Mouse (Mus musculus) liver, embryonic 12.5 days (tissue): Measurements from ENCODE around the gene Fam71e1. TPM values are rescaled to one million over a fixed set of nuclear protein-coding genes. Genes with fewer than 3 reads are reported as not detected.
A peak's percentile ranks its signal among the peaks of the same experiment; 100 is the strongest.

Source experiments
- ATAC-seq: fragments of 200-750 bp; cut with Nextera tagmentation; 2 replicates; pipeline ENCODE4 v1.8.0; 2017; ENCODE audit warnings: moderate number of reproducible peaks, mild to moderate bottlenecking, moderate library complexity
- H3K27ac ChIP-seq: fragments of 300-500 bp; sonication (generic); 2 replicates; pipeline ENCODE4 v1.5.1; 2016; ENCODE audit warnings: mild to moderate bottlenecking
- H3K27me3 ChIP-seq: fragments of 300-500 bp; sonication (generic); replicated peaks from 2 replicates; pipeline ENCODE4 v1.6.1; 2016; ENCODE audit warnings: mild to moderate bottlenecking, moderate library complexity
- H3K36me3 ChIP-seq: fragments of 300-500 bp; sonication (generic); 2 replicates; pipeline ENCODE4 v1.6.1; 2016; ENCODE audit warnings: mild to moderate bottlenecking, moderate library complexity
- H3K4me1 ChIP-seq: fragments of 300-500 bp; sonication (generic); 2 replicates; pipeline ENCODE4 v1.6.1; 2016
- H3K4me2 ChIP-seq: fragments of 300-500 bp; sonication (generic); 2 replicates; pipeline ENCODE4 v1.6.1; 2016; ENCODE audit warnings: mild to moderate bottlenecking, moderate library complexity
- H3K4me3 ChIP-seq: fragments of 300-500 bp; sonication (generic); 2 replicates; pipeline ENCODE4 v1.5.1; 2016; ENCODE audit warnings: mild to moderate bottlenecking, moderate library complexity
- H3K9ac ChIP-seq: fragments of 300-500 bp; sonication (generic); 2 replicates; pipeline ENCODE4 v1.6.1; 2016; ENCODE audit warnings: mild to moderate bottlenecking, moderate library complexity
- H3K9me3 ChIP-seq: fragments of 300-500 bp; sonication (generic); replicated peaks from 2 replicates; pipeline ENCODE4 v1.6.1; 2016; ENCODE audit warnings: mild to moderate bottlenecking, moderate library complexity
- WGBS: fragments of 180-500 bp; shearing (Covaris S2); methylation state at CpG from one replicate; pipeline ENCODE4 v1.1.7; 2016; ENCODE audit not compliant: insufficient replicate concordance; 5-methylcytosine and 5-hydroxymethylcytosine counted together
- polyA plus RNA-seq: library from polyadenylated mRNA; unstranded; fragments of >200 nt; fragmentation: Nextera tagmentation; extraction: Ambion mirVana; gene quantifications from 2 replicates; pipeline ENCODE4 v1.2.1, GENCODE M21; 2016

The Fam71e1 gene
- polyA plus RNA-seq, 1 experiment from 2014 or later: 3.3 TPM

- Histone ChIP-seq H3K4me2 (peak overlapping the region; percentile 9), H3K4me1 (0 out of 2 replicates have a peak, but pooled peaks cover 3% of the 10 kb centered on the region), H3K36me3 (no peaks in the 10 kb centered on the region), H3K4me3 (no peak overlapping the region), H3K27me3 (peaks cover 82% of the 10 kb centered on the region), H3K27ac (no peak overlapping the region), H3K9ac (no peak overlapping the region), H3K9me3 (no peaks in the 10 kb centered on the region)
- ATAC-seq: no peak
- 4% methylated on average over 20 of the region's 20 CpGs for WGBS
Observed at GRCm38 (mm10) chr7:44521710-44522109, 25.3 kb downstream of the Fam71e1 start.

DNA sequence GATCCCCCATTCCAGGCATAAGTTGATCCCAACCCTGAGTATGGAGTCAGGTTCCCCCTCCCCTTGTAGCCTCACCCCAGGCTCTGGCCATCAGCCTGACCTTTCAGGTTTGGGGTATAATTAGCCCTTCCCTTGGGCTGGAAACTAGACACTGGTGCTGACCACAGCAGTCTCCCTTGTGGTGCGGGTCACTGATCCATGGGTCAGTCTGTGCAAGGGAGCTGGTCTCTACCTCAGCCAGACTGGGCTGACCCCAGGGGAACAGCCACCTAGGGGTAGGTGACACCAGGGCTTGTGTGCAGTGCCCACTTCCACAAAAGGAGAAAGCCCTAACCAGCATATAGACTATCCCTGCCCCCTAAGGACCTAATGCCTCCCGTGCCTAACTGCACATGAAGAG, 26.7 kb downstream of the Fam71e1 start:
- H3K9ac ChIP-seq: no peak overlapping the region
- H3K4me3 ChIP-seq: no peak overlapping the region
- H3K36me3 ChIP-seq: no peaks in the 10 kb centered on the region
- no peak for ATAC-seq
- H3K27me3 ChIP-seq: peaks cover 79% of the 10 kb centered on the region
- 47% methylated on average over 2 of the region's 2 CpGs for WGBS
- no peak overlapping the region for H3K4me2 ChIP-seq
- no peaks in the 10 kb centered on the region for H3K9me3 ChIP-seq
- no peak overlapping the region for H3K27ac ChIP-seq
- H3K4me1 ChIP-seq: peaks cover 10% of the 10 kb centered on the region

- Histone ChIP-seq H3K27ac (no peak within 1 kb of the TSS), H3K4me3 (no peak within 1 kb of the TSS), H3K4me2 (no peak within 1 kb of the TSS), H3K36me3 (no peaks in the 10 kb centered on the region), H3K27me3 (peaks cover 89% of the 10 kb centered on the region), H3K9ac (no peak within 1 kb of the TSS), H3K9me3 (no peaks in the 10 kb centered on the region), H3K4me1 (peaks cover 13% of the 10 kb centered on the region)
- WGBS: 24% methylated on average over 12 of the region's 12 CpGs
- no peak for ATAC-seq
Observed at GRCm38 (mm10) chr7:44524502-44524901, 28.1 kb downstream of the Fam71e1 start, which contains the start of gene Mybpc2. Gene Mybpc2, minus strand, starts transcription at chr7:44524656.

DNA sequence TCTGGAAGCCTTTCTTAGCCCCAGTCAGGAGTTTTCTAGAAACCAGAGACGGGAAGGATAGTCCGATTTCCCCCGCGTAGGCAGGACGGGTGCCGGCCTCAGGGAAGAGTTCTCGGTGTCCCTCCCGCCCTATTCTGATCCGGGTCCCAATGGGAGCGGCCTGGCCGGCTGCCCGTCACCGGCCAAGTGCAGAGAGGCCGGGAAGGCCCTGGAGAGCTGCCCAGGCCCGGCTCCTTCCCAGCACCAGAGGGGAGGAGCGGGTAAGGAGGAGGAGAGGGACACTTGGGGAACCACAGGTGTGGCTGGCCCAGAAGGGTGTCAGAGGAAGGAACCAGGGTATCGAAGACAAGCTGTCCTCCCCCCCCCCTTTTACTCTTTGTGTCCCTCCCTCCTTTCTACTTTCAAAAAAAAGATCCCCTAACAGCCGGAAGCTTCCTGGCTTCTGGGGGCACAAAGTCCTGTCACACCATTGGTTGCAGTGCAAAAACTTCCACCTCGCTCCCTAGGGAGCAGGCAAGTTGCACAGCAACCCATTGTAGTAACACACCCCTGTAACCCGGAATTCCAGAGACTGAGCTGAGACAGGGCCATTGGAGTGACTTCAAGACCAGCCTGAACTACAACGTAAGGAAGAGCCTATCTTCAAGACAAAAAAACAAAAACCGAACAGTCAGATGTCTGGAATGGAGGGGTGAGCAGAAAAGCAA, 28.9 kb downstream of the Fam71e1 start:
- no peak for ATAC-seq
- 21% methylated on average over 22 of the region's 22 CpGs for WGBS
- Histone ChIP-seq H3K9ac (no peak overlapping the region), H3K4me3 (no peak overlapping the region), H3K36me3 (no peaks in the 10 kb centered on the region), H3K4me2 (no peak overlapping the region), H3K27ac (no peak overlapping the region), H3K4me1 (peaks cover 13% of the 10 kb centered on the region), H3K9me3 (no peaks in the 10 kb centered on the region), H3K27me3 (peaks cover 86% of the 10 kb centered on the region)

DNA sequence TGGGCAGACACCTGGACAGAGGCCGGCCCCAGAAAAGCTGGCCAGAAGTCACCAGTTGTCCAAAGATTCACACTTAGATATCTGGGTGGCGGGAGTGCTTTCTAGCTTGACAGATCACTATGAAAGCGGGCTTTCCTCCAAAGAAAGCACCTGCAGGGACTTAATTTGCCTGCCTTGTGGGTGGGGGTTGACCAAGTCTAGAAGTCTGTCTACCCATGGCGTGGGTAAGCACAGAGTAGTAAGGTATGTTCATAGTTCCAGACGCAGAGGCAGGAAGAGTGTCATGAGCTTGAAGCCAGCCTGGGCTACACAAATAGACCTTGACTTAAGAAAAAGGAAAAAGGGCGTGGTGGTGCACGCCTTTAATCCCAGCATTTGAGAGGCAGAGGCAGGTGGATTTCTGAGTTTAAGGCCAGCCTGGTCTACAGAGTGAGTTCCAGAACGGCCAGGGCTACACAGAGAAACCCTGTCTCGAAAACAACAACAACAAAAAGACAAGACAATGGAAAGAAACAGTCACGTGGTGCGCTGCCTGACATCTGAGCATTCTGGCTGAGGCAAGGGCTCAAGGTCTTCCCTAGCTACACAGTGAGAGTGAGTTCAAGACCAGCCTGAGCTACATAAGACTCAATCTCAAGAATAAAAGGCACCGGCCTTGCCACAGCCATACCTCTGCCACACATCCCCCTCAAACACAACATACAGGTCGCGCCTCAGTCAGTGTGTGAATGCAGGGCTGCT, 30.2 kb downstream of the Fam71e1 start:
- no peak overlapping the region for H3K27ac ChIP-seq
- H3K27me3 ChIP-seq: peaks cover 75% of the 10 kb centered on the region
- ATAC-seq: no peak
- no peaks in the 10 kb centered on the region for H3K36me3 ChIP-seq
- H3K4me2 ChIP-seq: no peak overlapping the region
- no peaks in the 10 kb centered on the region for H3K9me3 ChIP-seq
- H3K4me1 ChIP-seq: peaks cover 12% of the 10 kb centered on the region
- WGBS: 73% methylated on average over 14 of the region's 14 CpGs
- H3K9ac ChIP-seq: no peak overlapping the region
- no peak overlapping the region for H3K4me3 ChIP-seq

DNA sequence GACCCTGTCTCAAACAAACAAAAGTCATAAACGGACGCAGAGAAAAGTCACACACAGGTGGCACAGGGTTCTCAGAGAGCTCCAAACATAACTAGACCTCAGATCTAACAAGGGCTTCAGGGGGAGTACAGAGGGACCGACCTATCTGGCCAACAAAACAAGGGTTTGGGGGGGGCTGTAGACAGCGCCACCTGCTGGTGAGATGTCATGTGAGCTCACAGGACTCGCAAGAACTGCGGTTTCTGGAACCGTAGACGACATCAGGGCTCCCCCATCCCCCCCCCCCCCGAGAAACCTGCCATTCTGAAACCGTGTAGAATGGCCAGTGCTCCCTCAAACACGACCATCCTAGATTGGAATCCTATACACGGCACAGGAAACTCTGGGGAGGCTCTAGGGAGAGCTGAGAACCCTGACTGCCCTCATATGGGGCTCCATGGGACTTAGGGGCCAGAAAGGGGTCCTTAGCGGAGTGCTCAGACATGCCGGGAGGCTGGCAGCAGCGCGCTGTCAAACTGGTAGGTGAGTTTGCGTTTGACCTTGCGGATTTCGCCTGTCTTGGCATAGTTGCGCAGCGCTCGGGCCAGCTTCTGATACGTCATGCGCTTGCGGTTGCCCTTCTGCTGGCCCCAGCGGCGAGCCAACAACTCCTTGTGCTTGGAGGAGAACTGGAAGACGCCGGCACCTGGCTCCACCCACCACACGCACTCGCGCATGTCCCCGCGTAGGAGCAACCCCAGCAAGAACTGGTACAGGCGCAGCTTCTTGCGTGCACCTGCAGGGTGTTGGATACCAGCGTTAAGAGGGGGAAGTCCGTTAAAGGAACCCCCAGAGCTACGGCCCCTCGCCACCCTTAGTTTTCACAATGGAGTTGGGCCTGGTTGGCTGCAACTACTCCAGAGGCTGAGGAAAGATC, 31.4 kb downstream of the Fam71e1 start:
- H3K4me3 ChIP-seq: peak overlapping the region; percentile 56
- peak overlapping the region; percentile 58 for H3K9ac ChIP-seq
- peak overlapping the region; percentile 86 for H3K4me2 ChIP-seq
- no peaks in the 10 kb centered on the region for H3K9me3 ChIP-seq
- WGBS: 5% methylated on average over 40 of the region's 40 CpGs
- H3K27me3 ChIP-seq: peaks cover 63% of the 10 kb centered on the region
- peak; percentile 63; the same call in 1 of the 2 replicates for ATAC-seq
- H3K4me1 ChIP-seq: peaks cover 20% of the 10 kb centered on the region
- no peak overlapping the region for H3K27ac ChIP-seq
- H3K36me3 ChIP-seq: peaks cover 9% of the 10 kb centered on the region

DNA sequence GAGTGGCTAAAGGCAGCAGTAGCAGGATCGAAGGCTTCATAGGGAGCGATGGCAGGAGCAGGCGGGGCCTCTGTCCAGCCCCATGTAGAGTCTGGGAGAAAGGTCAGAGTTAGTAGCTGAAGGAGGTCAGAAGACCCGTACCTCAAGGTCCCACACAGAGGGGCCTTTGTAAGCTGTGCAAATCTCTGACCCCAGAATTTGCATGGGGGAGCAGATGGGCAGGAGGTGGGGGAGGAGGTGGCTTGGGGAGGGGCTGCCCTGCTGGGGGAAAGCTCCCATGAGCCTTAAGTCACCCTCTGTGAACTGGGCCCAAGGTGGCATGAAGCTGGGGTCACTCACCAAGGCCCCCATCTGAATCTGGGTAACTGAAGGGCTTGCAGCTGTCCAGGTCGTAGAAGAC, 33.1 kb downstream of the Fam71e1 start:
- Histone ChIP-seq H3K27ac (no peak overlapping the region), H3K4me1 (peaks cover 26% of the 10 kb centered on the region), H3K4me3 (no peak overlapping the region), H3K9me3 (no peaks in the 10 kb centered on the region), H3K9ac (no peak overlapping the region), H3K36me3 (peaks cover 26% of the 10 kb centered on the region), H3K4me2 (no peak overlapping the region), H3K27me3 (peaks cover 45% of the 10 kb centered on the region)
- no peak for ATAC-seq
- WGBS: 64% methylated on average over 5 of the region's 5 CpGs

DNA sequence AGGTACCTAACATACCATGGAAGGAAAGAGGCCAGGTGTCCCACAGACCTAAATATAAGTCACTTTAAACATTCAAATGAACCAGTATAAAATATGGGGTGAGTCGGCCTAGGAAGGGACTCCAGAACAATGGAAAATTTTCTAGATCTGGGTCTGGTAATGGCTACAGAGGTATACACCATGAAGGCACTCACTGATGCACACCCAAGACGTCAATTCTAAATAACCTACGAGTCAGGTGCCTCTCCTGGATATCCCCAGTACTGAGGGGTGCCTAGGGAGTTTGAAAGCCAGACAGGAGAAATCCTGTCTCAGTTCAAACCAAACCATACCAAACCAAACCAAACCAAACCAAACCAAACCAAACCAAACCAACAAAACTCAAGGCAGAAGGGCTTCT, 34.1 kb downstream of the Fam71e1 start:
- ATAC-seq: no peak
- Histone ChIP-seq H3K36me3 (peaks cover 36% of the 10 kb centered on the region), H3K9me3 (no peaks in the 10 kb centered on the region), H3K27me3 (peaks cover 35% of the 10 kb centered on the region), H3K4me3 (no peak overlapping the region), H3K4me1 (peaks cover 26% of the 10 kb centered on the region), H3K4me2 (no peak overlapping the region), H3K9ac (no peak overlapping the region), H3K27ac (no peak overlapping the region)
- 66% methylated on average over 3 of the region's 3 CpGs for WGBS

DNA sequence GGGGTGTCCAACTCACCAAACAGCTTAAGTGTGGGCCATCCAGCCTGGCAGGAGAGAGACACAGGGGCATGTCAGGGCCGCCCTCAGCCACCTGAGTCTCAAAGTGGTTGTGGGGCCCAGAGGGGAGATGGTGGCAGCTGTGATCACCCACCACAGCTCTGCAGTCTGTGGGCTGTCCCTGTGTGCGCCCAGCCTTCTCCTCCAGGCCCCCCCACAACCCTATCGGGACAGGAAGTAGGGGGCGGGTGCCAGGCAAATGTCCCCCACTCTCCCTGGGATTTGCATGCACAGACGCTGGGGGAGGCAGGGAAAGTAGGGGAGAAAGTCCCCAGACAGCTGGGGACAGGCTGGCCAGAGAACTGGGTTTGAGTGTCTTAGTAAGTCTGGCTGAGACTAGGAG, 34.8 kb downstream of the Fam71e1 start:
- no peak overlapping the region for H3K4me2 ChIP-seq
- no peak for ATAC-seq
- H3K27me3 ChIP-seq: peaks cover 28% of the 10 kb centered on the region
- no peaks in the 10 kb centered on the region for H3K9me3 ChIP-seq
- H3K9ac ChIP-seq: no peak overlapping the region
- no peak overlapping the region for H3K4me3 ChIP-seq
- no peak overlapping the region; the same call in 1 of the 2 replicates for H3K27ac ChIP-seq
- 30% methylated on average over 5 of the region's 5 CpGs for WGBS
- peaks cover 43% of the 10 kb centered on the region for H3K36me3 ChIP-seq
- peaks cover 26% of the 10 kb centered on the region for H3K4me1 ChIP-seq

DNA sequence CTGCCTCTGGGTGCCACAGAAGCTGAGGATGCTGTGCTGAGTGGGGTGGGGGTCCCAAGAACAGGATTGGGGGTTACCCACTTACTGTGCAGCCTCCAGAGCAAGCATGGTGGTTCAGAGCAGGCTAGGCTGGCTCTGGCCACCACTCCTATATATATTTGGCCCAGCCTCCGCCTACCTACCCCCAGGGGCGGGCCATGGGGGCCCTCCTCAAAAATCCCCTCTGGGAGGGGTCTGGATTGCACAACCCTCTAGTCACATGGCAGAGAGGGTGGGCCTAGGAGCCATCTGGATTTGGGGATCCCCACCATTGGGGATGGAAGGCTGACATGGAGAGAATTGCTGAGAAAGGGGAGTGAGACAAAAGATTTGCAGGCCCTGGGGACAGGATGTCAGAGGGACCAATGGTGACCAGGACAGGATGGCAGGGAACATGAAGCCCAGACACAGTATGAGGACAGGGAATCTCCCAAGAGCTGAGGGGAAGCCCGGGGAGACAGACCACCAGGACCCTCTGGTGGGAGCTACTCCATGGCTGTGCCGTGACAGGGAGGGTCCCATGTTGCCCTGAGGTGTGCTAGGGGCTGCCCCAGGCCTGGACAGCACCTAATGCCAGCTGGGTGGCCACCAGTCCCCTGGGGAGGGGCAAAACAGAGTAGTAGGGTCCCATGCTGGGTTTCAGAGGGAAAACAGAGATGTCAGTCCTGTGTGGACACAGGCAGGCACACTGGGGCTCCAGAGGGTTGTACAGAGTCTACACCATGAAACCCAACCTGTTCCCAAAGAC, 35.8 kb downstream of the Fam71e1 start, which contains the start of gene Spib:
Gene Spib (minus strand): TSS at position 126 of the 787 bp plus-strand sequence.
- Histone ChIP-seq H3K9me3 (no peaks in the 10 kb centered on the region), H3K9ac (no peak within 1 kb of the TSS), H3K36me3 (peaks cover 53% of the 10 kb centered on the region), H3K27me3 (peaks cover 19% of the 10 kb centered on the region), H3K27ac (no peak within 1 kb of the TSS; the same call in 1 of the 2 replicates), H3K4me1 (peaks cover 26% of the 10 kb centered on the region), H3K4me2 (no peak within 1 kb of the TSS), H3K4me3 (no peak within 1 kb of the TSS)
- WGBS: 72% methylated on average over 4 of the region's 4 CpGs
- no peak for ATAC-seq
